Mouse (Mus musculus) T-helper 17 cell (primary cell): Measurements from ENCODE around the gene Olfr1046.
"Not testable (repeated sequence)": the region's sequence is repeated elsewhere in the genome, so short reads cannot be mapped to it uniquely, and the experiment has no call there.

Experiments used
- in situ Hi-C, 2 experiments: fragments of 300-600 bp; cut with MboI, MseI; formaldehyde crosslinking; loops; 1 replicate in 1 of 2; 2 replicates in 1 of 2; pipeline ENCODE4 v1.15.1; 2025; ENCODE audit warnings: high pct_unique_total_duplicates in 2 of 2

Gene Olfr1046

DNA sequence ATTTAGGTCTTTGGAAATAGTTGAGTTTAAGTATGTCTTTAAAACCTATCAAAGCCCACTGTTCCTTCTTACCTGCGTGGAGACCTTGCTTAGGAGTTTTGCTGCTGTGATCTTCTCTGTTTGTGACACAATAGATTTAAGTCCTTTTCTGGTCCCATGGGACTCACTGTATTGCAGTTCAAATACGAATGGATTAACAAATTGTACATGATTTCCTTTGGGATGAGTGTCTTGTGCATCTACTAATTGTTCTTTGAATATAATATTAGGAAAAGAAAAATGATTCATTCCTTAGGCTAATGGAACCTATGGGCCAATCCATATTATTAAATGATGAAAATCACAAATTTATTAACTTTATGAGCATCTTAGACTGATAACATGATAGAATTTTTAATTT, at the start of gene Olfr1046:
Gene Olfr1046 (minus strand): TSS at position 101 of the 400 bp plus-strand sequence.
- in situ Hi-C loops: no loop called here

DNA sequence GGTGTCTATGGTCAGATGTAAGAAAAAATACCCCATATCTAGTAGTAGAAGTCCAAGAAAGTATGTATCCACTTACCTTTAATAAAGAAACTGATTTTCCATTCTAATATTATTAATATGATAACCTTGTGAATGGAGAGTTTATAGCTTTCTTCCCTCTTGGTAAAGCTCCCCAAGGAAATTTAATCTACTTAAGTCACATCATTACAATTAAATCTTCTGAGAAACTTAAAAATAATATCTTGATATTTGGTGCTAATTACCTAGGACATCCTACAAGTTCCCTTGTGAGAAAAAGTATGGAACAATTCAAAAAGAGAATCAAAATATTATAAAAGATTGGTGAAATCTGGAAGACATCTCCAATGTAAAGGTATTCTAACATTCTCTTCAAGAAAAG, 39.1 kb upstream of the Olfr1046 start, which contains the start of gene Olfr1049:
Gene Olfr1049 (minus strand): TSS at position 101 of the 400 bp plus-strand sequence.
- in situ Hi-C loops: not testable (repeated sequence)

DNA sequence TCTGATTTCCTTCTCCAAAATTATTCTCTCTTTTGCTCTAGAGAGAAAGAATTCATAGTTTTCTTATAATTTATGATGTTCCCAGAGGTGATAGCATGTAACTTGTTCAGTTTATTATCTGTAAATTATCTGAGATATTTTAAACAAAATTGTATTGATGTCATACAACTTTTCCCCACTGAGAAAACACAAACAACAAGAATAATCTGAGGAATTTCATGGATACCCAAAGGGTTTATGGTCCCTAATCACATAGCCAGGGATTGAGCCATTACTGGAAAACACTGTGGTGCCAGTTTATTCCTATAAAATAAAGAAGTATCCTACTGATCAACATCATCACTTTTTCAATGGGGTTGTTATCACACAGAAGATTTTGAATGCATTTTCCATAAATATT, 21.1 kb upstream of the Olfr1046 start, which contains the start of gene Olfr1048:
Gene Olfr1048 (minus strand): TSS at position 101 of the 400 bp plus-strand sequence.
- in situ Hi-C loops: no loop called here

DNA sequence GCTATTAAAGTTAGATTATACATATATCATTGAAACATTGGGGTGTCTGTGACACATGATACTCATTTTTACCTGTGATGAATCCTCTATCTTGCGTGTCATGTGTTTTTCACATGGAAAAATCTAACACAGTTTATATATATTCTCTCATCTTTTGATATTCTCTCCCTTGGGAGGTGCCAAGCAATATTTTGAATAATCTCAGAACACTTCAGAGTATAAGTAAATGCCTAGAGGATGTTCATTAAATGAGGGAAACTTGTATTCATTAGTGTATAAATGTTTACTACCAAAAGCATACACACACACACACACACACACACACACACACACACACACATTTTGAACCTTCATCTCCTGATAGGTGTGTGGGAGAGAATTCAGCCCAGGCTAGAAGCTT, 12.2 kb upstream of the Olfr1046 start, which contains the start of gene Olfr1047:
Gene Olfr1047 (minus strand): TSS at position 101 of the 400 bp plus-strand sequence.
- in situ Hi-C loops: no loop called here

DNA sequence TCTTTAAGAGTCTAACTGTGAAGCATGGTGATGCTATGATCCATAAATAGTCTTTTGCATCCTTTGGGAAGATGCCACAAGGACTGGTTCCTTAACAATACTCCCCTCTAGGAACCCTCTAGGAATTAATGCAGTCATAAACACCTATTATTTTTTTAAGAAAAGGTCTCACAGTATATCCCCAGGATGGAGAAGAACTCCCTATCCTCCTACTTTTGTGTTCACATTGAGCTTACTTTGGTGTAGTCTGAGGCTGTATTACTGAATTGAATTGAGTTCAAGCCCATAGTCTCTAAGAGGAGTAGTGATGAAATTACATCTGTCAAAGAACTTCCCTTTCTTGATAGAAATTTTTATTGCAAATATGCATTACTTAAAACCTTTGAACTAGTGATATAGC, 16.2 kb downstream of the Olfr1046 start, which contains the start of gene Olfr1045:
Gene Olfr1045 (minus strand): TSS at position 101 of the 400 bp plus-strand sequence.
- in situ Hi-C loops: no loop called here

DNA sequence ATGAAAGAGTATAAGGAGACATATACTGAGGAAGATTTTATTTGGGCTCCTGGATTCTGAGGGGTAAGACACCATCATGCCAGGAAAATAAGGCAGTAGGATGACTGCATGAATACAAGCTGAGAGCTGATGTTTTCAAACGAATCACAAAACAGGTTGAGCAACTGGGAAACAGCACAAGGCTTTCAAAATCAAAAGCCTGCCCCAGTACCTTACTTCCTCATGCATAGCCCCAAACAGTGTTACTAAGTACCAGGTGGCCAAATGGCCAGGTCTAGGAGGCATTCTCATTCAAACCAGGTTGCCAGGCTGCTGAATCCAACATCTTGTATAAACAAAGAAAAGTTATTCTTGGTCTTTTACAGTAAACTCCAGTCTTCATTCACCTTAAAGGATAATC, 23.3 kb downstream of the Olfr1046 start:
- in situ Hi-C loops: no loop called here

DNA sequence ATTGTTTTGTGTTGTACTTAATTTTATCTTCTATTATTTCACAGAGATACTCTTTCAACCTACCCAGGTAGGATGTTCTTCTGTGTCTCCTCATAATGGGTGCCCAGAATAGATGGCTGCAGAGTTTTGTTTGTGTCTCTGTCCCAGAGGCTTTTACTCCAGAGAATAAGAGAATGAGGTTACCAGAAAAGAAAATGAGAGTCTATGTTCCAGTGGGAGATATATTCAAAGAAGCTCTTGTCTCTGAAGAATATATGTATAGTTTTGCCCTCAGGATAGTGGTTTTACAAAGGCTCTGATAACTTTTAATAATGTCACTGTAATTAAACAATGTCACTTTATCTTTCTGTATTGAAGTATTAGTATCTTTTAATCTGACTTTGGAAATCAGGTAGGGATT, 33.5 kb downstream of the Olfr1046 start, which contains the start of gene Olfr52:
Gene Olfr52 (minus strand): TSS at position 101 of the 400 bp plus-strand sequence.
- in situ Hi-C loops: no loop called here

DNA sequence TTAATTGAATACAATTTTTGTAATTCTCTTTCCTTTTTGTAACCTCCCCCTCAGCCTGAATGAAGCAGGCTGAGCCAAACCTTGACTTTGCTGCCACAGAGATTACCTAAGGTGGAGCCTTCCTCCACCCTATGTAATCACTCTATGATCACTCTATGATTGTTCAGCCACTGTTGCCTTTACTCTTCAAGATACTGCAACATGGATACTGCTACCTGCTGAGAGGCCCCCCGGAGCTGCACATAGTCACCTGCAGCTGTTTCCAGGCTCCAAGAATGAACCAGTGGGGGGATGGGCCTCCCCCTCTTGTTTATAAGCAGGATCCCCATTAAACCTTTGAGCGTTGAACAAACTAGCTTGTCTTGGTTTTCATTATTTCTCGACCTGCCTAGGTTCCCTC, 39.2 kb downstream of the Olfr1046 start:
- in situ Hi-C loops: no loop called here

DNA sequence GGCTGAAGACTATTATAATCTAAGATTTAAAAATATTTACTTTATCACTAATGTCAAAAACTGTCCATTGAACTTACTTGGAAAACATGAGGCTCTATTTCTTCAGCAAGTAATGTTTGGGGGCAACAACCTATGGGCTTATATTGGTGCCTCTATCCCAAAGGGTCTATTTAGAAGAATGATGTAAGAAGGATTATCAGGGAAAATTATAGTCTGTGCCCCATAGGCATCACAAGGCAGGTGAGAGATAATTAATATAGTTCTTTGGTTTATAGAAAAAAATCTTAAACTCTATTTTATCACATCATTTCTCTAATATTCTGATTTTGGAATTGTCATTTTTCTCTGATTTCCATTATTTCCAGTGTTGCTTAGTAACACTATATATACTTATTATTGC, 41.4 kb downstream of the Olfr1046 start, which contains the start of gene Olfr1044:
Gene Olfr1044 (minus strand): TSS at position 101 of the 400 bp plus-strand sequence.
- in situ Hi-C loops: no loop called here

DNA sequence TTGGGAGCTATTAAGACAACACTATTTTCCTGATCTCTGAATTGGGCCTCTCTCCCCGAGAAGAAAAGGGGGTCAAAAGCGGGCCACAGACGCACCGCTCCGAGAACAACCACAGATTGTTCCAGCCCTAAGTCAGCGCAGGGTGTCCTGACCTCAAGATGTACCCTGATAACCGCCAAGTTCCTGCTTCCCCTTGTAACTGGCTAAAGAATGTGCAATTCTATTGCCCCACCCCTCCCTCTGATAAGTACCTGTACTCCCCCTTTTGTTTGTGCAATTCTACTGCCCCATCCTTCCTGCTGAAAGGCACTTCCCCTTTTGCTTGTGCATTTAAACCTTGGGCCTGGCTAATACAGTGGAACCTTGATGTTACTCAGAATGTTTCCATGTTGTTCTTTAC, 43.7 kb downstream of the Olfr1046 start:
- in situ Hi-C loops: not testable (repeated sequence)

DNA sequence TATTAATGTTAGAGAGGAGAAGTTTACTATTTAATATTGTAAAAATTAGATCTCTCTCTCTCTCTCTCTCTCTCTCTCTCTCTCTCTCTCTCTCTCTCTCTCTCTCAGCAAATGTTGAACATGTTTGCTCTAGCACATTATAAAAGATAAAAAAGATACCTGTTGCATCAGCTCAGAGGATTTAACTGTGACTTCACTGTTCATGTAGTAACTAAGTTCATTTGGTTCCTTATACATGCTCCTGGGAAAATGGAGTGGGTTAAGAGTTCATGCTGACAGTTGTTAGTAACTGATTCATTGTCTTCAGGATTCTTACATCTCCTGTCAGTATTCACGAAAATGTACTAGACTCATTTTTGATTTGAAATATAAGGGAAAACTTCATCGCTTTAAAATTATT, 51.7 kb downstream of the Olfr1046 start, which contains the start of gene Olfr1043:
Gene Olfr1043 (minus strand): TSS at position 101 of the 400 bp plus-strand sequence.
- in situ Hi-C loops: no loop called here
